Mouse (Mus musculus): ENCODE measurements around the gene Ms4a14. TPM values are rescaled to one million over a fixed set of nuclear protein-coding genes. Genes with fewer than 3 reads are reported as not detected.
A peak's percentile ranks its signal among the peaks of the same experiment; 100 is the strongest.

The Ms4a14 gene
- polyA plus RNA-seq (2012; rRNA removed) (0.02 TPM in 2 replicates), polyA plus RNA-seq (2014; fragmentation: Nextera tagmentation; extraction: Ambion mirVana) (not detected in 2 replicates)

GRCm38 (mm10) chr19:11314354-11314753, at the start of gene Ms4a14:
Gene Ms4a14 (minus strand): TSS chr19:11314454.
- Histone ChIP-seq H3K4me1 (replicated peaks; ENCODE audit: control insufficient read depth in 2 of 2, insufficient read depth in 2 of 2, low read length in 1 of 2) (no peaks in the 10 kb centered on the region), H3K9ac (replicated peaks) (no peak within 1 kb of the TSS), H3K4me2 (ENCODE audit: low read depth) (no peak within 1 kb of the TSS), H3K4me3 (ENCODE audit: insufficient read depth in 1 of 2, low read depth in 2 of 2, low read length in 2 of 2) (no peak within 1 kb of the TSS), H3K9me3 (ENCODE audit: control insufficient read depth, low read length) (no peaks in the 10 kb centered on the region), H3K27ac (no peak within 1 kb of the TSS), H3K27me3 (ENCODE audit: control insufficient read depth, insufficient read depth, low read length) (no peaks in the 10 kb centered on the region), H3K36me3 (replicated peaks; ENCODE audit: control insufficient read depth, insufficient read depth, low read depth) (no peaks in the 10 kb centered on the region)
- ATAC-seq (ENCODE audit: insufficient read depth) (no peak), DNase-seq (ENCODE audit: low read depth in 3 of 3, low spot score in 3 of 3) (no peak)
- 33% methylated on average over 1 of the region's 1 CpGs for WGBS (ENCODE audit: insufficient replicate concordance)
- TF ChIP-seq CTCF (IDR thresholded peaks at IDR 0.05; ENCODE audit: low read depth), result no peak

DNA sequence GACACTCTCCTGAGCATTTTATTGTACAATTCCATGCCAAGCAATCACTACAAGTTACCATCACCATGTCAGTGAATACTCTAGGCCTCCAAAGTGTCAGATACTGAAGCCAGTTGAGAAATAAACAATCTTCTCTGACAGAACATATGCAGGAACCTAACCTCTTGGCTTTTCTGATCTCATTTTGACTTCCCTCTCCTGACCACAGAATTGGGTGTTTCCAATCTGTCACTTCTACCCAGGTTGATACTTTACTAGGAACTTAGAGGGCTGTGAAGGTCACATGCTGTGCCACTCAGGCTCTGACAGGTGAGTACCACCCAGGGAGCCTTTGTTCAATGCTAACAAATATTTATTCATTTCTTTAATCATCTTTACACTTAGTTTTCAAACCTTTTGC, 47.7 kb upstream of the Ms4a14 start:
- TF ChIP-seq CTCF (IDR thresholded peaks at IDR 0.05; ENCODE audit: low read depth) (no peak), EP300 (IDR thresholded peaks at IDR 0.05; ENCODE audit: low read depth) (no peak)
- no peaks in the 10 kb centered on the region for H3K4me1 ChIP-seq (replicated peaks; ENCODE audit: control insufficient read depth in 2 of 2, insufficient read depth in 2 of 2, low read length in 1 of 2)
- H3K9ac ChIP-seq (replicated peaks), result no peak overlapping the region
- DNase-seq (ENCODE audit: low read depth in 3 of 3, low spot score in 3 of 3) (no peak), ATAC-seq (ENCODE audit: insufficient read depth) (no peak)
- no peaks in the 10 kb centered on the region for H3K27me3 ChIP-seq (ENCODE audit: control insufficient read depth, insufficient read depth, low read length)
- H3K4me3 ChIP-seq (ENCODE audit: insufficient read depth in 1 of 2, low read depth in 2 of 2, low read length in 2 of 2), result no peak overlapping the region
- H3K4me2 ChIP-seq (ENCODE audit: low read depth), result no peak overlapping the region
- H3K9me3 ChIP-seq (ENCODE audit: control insufficient read depth, low read length), result no peaks in the 10 kb centered on the region
- H3K27ac ChIP-seq, result no peak overlapping the region
- no peaks in the 10 kb centered on the region for H3K36me3 ChIP-seq (replicated peaks; ENCODE audit: control insufficient read depth, insufficient read depth, low read depth)

DNA sequence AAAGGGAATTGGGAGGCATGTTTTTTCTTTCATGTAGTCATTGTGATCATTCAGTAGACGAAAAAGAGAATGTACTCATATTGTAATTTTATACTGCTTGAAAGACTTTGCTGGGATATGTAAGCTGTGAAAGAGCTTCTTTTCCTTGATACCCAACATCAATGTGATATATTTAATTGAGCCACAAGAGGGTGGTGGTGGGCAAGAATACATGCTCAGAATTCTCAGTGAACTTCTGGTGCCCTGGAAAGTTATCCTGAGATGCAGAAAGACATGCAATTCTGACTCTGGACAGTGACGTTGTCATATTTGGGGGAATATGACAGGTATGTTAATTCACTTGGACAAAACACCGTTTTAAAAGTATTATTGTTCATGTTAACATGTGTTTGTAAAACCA, 45.9 kb upstream of the Ms4a14 start:
- Histone ChIP-seq H3K36me3 (replicated peaks; ENCODE audit: control insufficient read depth, insufficient read depth, low read depth) (no peaks in the 10 kb centered on the region), H3K4me1 (replicated peaks; ENCODE audit: control insufficient read depth in 2 of 2, insufficient read depth in 2 of 2, low read length in 1 of 2) (no peaks in the 10 kb centered on the region), H3K9ac (replicated peaks) (no peak overlapping the region), H3K4me2 (ENCODE audit: low read depth) (no peak overlapping the region), H3K4me3 (ENCODE audit: insufficient read depth in 1 of 2, low read depth in 2 of 2, low read length in 2 of 2) (no peak overlapping the region), H3K9me3 (ENCODE audit: control insufficient read depth, low read length) (no peaks in the 10 kb centered on the region), H3K27ac (no peak overlapping the region), H3K27me3 (ENCODE audit: control insufficient read depth, insufficient read depth, low read length) (no peaks in the 10 kb centered on the region)
- ATAC-seq (ENCODE audit: insufficient read depth) (no peak), DNase-seq (ENCODE audit: low read depth in 3 of 3, low spot score in 3 of 3) (no peak)
- TF ChIP-seq EP300 (IDR thresholded peaks at IDR 0.05; ENCODE audit: low read depth) (no peak), CTCF (IDR thresholded peaks at IDR 0.05; ENCODE audit: low read depth) (no peak)
- WGBS (ENCODE audit: insufficient replicate concordance), result 45% methylated on average over 3 of the region's 3 CpGs

DNA sequence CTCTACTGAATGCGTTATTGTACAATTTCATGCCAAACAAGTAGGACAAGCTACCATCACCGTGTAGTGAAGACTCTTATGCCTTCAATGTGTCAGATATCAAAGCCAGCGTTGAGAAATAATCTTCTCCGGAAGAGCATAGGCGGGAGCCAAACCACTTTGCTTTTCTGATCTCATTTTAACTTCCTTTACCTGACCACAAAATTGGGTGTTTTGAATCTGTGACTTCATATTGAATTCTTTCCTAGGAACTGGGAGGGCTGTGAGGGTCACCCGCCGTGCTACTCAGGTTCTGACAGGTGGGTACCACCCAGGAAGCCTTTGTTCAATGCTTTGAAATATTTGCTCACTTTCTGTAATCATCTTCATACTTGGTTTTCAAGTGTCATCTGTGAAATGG, 41.5 kb upstream of the Ms4a14 start:
- Histone ChIP-seq H3K9ac (replicated peaks) (no peak overlapping the region), H3K4me3 (ENCODE audit: insufficient read depth in 1 of 2, low read depth in 2 of 2, low read length in 2 of 2) (no peak overlapping the region), H3K36me3 (replicated peaks; ENCODE audit: control insufficient read depth, insufficient read depth, low read depth) (no peaks in the 10 kb centered on the region), H3K27me3 (ENCODE audit: control insufficient read depth, insufficient read depth, low read length) (no peaks in the 10 kb centered on the region), H3K4me2 (ENCODE audit: low read depth) (no peak overlapping the region), H3K4me1 (replicated peaks; ENCODE audit: control insufficient read depth in 2 of 2, insufficient read depth in 2 of 2, low read length in 1 of 2) (no peaks in the 10 kb centered on the region), H3K27ac (no peak overlapping the region), H3K9me3 (ENCODE audit: control insufficient read depth, low read length) (no peaks in the 10 kb centered on the region)
- ATAC-seq (ENCODE audit: insufficient read depth), result no peak
- 41% methylated on average over 7 of the region's 7 CpGs for WGBS (ENCODE audit: insufficient replicate concordance)
- TF ChIP-seq CTCF (IDR thresholded peaks at IDR 0.05; ENCODE audit: low read depth) (no peak), EP300 (IDR thresholded peaks at IDR 0.05; ENCODE audit: low read depth) (no peak)
- no peak for DNase-seq (ENCODE audit: low read depth in 3 of 3, low spot score in 3 of 3)

- no peak overlapping the region for H3K4me3 ChIP-seq (ENCODE audit: insufficient read depth in 1 of 2, low read depth in 2 of 2, low read length in 2 of 2)
- no peaks in the 10 kb centered on the region for H3K27me3 ChIP-seq (ENCODE audit: control insufficient read depth, insufficient read depth, low read length)
- H3K27ac ChIP-seq, result no peak overlapping the region
- no peak for TF ChIP-seq EP300 (IDR thresholded peaks at IDR 0.05; ENCODE audit: low read depth)
- peak; percentile 14; the same call in 1 of the 2 replicates for TF ChIP-seq CTCF (IDR thresholded peaks at IDR 0.05; ENCODE audit: low read depth)
- H3K4me1 ChIP-seq (replicated peaks; ENCODE audit: control insufficient read depth in 2 of 2, insufficient read depth in 2 of 2, low read length in 1 of 2), result no peaks in the 10 kb centered on the region
- no peaks in the 10 kb centered on the region for H3K36me3 ChIP-seq (replicated peaks; ENCODE audit: control insufficient read depth, insufficient read depth, low read depth)
- ATAC-seq (ENCODE audit: insufficient read depth) (no peak), DNase-seq (ENCODE audit: low read depth in 3 of 3, low spot score in 3 of 3) (no peak)
- no peaks in the 10 kb centered on the region for H3K9me3 ChIP-seq (ENCODE audit: control insufficient read depth, low read length)
- H3K9ac ChIP-seq (replicated peaks), result no peak overlapping the region
- no peak overlapping the region for H3K4me2 ChIP-seq (ENCODE audit: low read depth)
- 29% methylated on average over 3 of the region's 3 CpGs for WGBS (ENCODE audit: insufficient replicate concordance)
Observed at GRCm38 (mm10) chr19:11351878-11352277, 37.6 kb upstream of the Ms4a14 start.

All from liver, embryonic 14.5 days (tissue).